Mouse (Mus musculus) small intestine, adult 2 months (tissue): ENCODE data around the gene Cuedc1.

Experiments
- CTCF ChIP-seq: fragments of 200-500 bp; IDR thresholded peaks from 2 replicates; pipeline ENCODE4 v1.5.1; 2012; ENCODE audit warnings: low read depth, mild to moderate bottlenecking, control low read depth, inconsistent platforms, low read length, moderate library complexity, mixed read lengths; ENCODE audit not compliant: insufficient replicate concordance, insufficient read length; ENCODE audit errors: extremely low read depth
- POLR2A ChIP-seq: fragments of 200-500 bp; IDR thresholded peaks from 2 replicates; pipeline ENCODE4 v1.6.1; 2012; ENCODE audit warnings: low read depth, mild to moderate bottlenecking, control low read depth, inconsistent platforms, low read length, moderate library complexity

DNA sequence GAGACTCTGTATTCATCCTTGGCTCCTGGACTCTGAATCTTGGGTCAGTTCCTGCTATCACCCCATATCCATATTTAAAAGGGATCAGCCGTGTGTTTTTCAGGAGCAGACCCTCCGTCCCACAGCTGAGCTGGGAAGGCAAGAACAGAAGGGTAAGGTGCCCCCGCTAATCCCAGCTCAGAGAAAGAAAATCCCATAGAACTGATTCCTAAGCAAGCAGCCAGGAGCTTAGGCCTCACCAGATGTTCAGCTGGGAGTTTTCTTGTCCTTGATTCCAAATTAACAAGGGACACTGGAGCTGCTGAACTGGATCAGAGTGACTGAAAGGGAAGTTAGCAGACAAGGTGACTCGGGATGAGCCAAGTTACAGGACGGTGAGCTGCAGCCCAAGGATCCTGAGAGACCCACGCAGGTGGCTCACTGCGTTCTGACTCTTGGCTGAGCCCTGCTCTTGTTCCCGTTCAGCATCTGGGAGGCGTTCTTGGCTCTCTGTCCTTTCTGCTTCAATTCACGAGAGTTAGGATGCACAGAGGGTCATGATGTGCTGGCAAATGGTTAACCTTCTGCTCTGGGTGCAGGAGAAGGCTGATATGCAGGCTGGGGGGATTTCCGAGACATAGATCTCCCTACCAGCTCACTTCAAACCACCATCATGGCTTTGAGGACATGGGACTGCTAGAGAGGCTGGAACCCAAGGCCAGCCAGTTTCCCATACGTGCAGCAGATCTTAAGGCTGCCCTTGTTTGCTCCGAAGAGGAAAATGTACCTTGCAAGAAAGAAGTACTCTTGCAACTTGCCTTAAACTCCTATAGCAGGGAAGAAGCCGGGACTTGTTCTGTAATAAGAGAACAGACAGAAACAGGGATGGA, 88.5 kb downstream of the Cuedc1 start:
- TF ChIP-seq POLR2A, result no peak
- no peak for TF ChIP-seq CTCF
